Mouse (Mus musculus) cortical plate, adult 2 months (tissue): Measurements from ENCODE around the gene Kifc3. TPM values are rescaled to one million over a fixed set of nuclear protein-coding genes. Genes with fewer than 3 reads are reported as not detected.

Source experiments
- H3K27ac ChIP-seq: fragments of 200-500 bp; 2 replicates; pipeline ENCODE4 v1.5.1; 2012; ENCODE audit warnings: low read length, control low read depth, inconsistent platforms; ENCODE audit not compliant: insufficient read depth
- H3K4me1 ChIP-seq: fragments of 200-500 bp; 2 replicates; pipeline ENCODE4 v1.6.1; 2011; ENCODE audit warnings: low read length; ENCODE audit not compliant: control insufficient read depth, insufficient read depth
- H3K4me3 ChIP-seq: fragments of 200-500 bp; 2 replicates; pipeline ENCODE4 v1.5.1; 2011; ENCODE audit warnings: mild to moderate bottlenecking, low read length, control low read depth; ENCODE audit not compliant: insufficient read depth
- CTCF ChIP-seq: fragments of 200-500 bp; IDR thresholded peaks from 2 replicates; pipeline ENCODE4 v1.5.1; 2011; ENCODE audit warnings: mild to moderate bottlenecking, control low read depth, low read length; ENCODE audit not compliant: insufficient read depth; ENCODE audit errors: extremely low read depth
- POLR2A ChIP-seq: fragments of 200-500 bp; IDR thresholded peaks from 2 replicates; pipeline ENCODE4 v1.6.1; 2011; ENCODE audit warnings: mild to moderate bottlenecking, low read length, control low read depth; ENCODE audit not compliant: insufficient read depth; ENCODE audit errors: extremely low read depth
- polyA plus RNA-seq: library from polyadenylated mRNA; depleted of rRNA; stranded (reverse); fragments of >200 nt; gene quantifications from 2 replicates; pipeline ENCODE4 v1.2.3, GENCODE M21; 2012

Kifc3 gene
- polyA plus RNA-seq, 1 experiment, result 55.2 TPM

- H3K27ac ChIP-seq, result no peak overlapping the region
- H3K4me1 ChIP-seq, result peaks cover 4% of the 10 kb centered on the region
- H3K4me3 ChIP-seq, result no peak overlapping the region
- no peak for TF ChIP-seq POLR2A
- no peak for TF ChIP-seq CTCF
Observed at GRCm38 (mm10) chr8:95146044-95146745, 56.4 kb downstream of the Kifc3 start.

GRCm38 (mm10) chr8:95144631-95145015 lies 58.0 kb downstream of the Kifc3 start:
- Histone ChIP-seq H3K27ac (no peak overlapping the region), H3K4me3 (no peak overlapping the region), H3K4me1 (peaks cover 4% of the 10 kb centered on the region)
- TF ChIP-seq CTCF, result no peak
- no peak for TF ChIP-seq POLR2A

GRCm38 (mm10) chr8:95143805-95144630 lies 58.6 kb downstream of the Kifc3 start:
- H3K4me1 ChIP-seq, result peaks cover 4% of the 10 kb centered on the region
- H3K4me3 ChIP-seq, result no peak overlapping the region
- H3K27ac ChIP-seq, result 0 out of 2 replicates have a peak overlapping the region, but pooled peaks have one; percentile 20
- TF ChIP-seq POLR2A, result no peak
- TF ChIP-seq CTCF, result no peak

GRCm38 (mm10) chr8:95142985-95143804 lies 59.4 kb downstream of the Kifc3 start:
- TF ChIP-seq POLR2A (0 out of 2 replicates have a peak, but pooled peaks have one; percentile 21), CTCF (no peak)
- H3K4me3 ChIP-seq, result peak overlapping the region; percentile 43
- H3K4me1 ChIP-seq, result peaks cover 4% of the 10 kb centered on the region
- peak overlapping the region; percentile 54 for H3K27ac ChIP-seq

- Histone ChIP-seq H3K4me3 (peak overlapping the region; percentile 43), H3K27ac (peak overlapping the region; percentile 54), H3K4me1 (peaks cover 4% of the 10 kb centered on the region)
- TF ChIP-seq POLR2A (peak; percentile 44; the same call in 1 of the 2 replicates), CTCF (no peak)
Observed at GRCm38 (mm10) chr8:95142075-95142831, 60.4 kb downstream of the Kifc3 start.

- TF ChIP-seq CTCF (no peak), POLR2A (no peak)
- Histone ChIP-seq H3K27ac (peak overlapping the region; percentile 53; the same call in 1 of the 2 replicates), H3K4me1 (peaks cover 4% of the 10 kb centered on the region), H3K4me3 (peak overlapping the region; percentile 43)
Observed at GRCm38 (mm10) chr8:95141469-95142074, 61.0 kb downstream of the Kifc3 start.

- Histone ChIP-seq H3K27ac (no peak overlapping the region), H3K4me1 (peaks cover 4% of the 10 kb centered on the region), H3K4me3 (peak overlapping the region; percentile 43)
- no peak for TF ChIP-seq CTCF
- no peak for TF ChIP-seq POLR2A
Observed at GRCm38 (mm10) chr8:95141026-95141425, 61.6 kb downstream of the Kifc3 start.

GRCm38 (mm10) chr8:95140555-95140954 lies 62.1 kb downstream of the Kifc3 start:
- Histone ChIP-seq H3K4me1 (peaks cover 4% of the 10 kb centered on the region), H3K27ac (no peak overlapping the region), H3K4me3 (peak overlapping the region; percentile 43; the same call in 1 of the 2 replicates)
- no peak for TF ChIP-seq POLR2A
- no peak for TF ChIP-seq CTCF
